17 mouse cellular contexts compared by ENCODE assay signal in genomic region chr12:21301932-21302331, GRCm38 (mm10). TPM values are rescaled to one million over a fixed set of nuclear protein-coding genes. Genes with fewer than 3 reads are reported as not detected.
DNase-seq lines count a peak whose midpoint lies in the region; ATAC-seq and TF ChIP-seq lines count a peak whose summit lies in the region.
"Had no signal": no experiment of that assay in that cellular context is flagged by ENCODE, and none has a peak within 500 bp of the region (broad histone marks: within the 10 kb centered on the region; RNA-seq: fewer than 3 reads in every experiment).

No protein-coding gene starts in this region.

- H3K27me3 ChIP-seq in heart, postnatal 0 days (ENCODE audit: control insufficient read depth, insufficient read depth, low read length), result no peaks in the 10 kb centered on the region
- no peaks in the 10 kb centered on the region for H3K27me3 ChIP-seq in heart, embryonic 12.5 days (replicated peaks)
- no peaks in the 10 kb centered on the region for H3K27me3 ChIP-seq in intestine, postnatal 0 days (replicated peaks; ENCODE audit: control insufficient read depth, insufficient read depth, low read length)
- no peaks in the 10 kb centered on the region for H3K27me3 ChIP-seq in stomach, embryonic 15.5 days (replicated peaks)
- no peaks in the 10 kb centered on the region for H3K27me3 ChIP-seq in hindbrain, embryonic 11.5 days (ENCODE audit: control insufficient read depth, insufficient read depth, low read length)
- H3K27me3 ChIP-seq: embryonic facial prominence, embryonic 12.5 days; limb, embryonic 12.5 days; lung, embryonic 15.5 days; midbrain, embryonic 13.5 days; neural tube, embryonic 15.5 days had no signal

- H3K4me1 ChIP-seq in heart, postnatal 0 days (ENCODE audit: control insufficient read depth, insufficient read depth), result no peaks in the 10 kb centered on the region
- no peaks in the 10 kb centered on the region for H3K4me1 ChIP-seq in heart, embryonic 12.5 days (replicated peaks)
- no peaks in the 10 kb centered on the region for H3K4me1 ChIP-seq in intestine, postnatal 0 days (replicated peaks; ENCODE audit: control insufficient read depth, insufficient read depth, low read length)
- no peaks in the 10 kb centered on the region for H3K4me1 ChIP-seq in stomach, embryonic 15.5 days
- no peaks in the 10 kb centered on the region for H3K4me1 ChIP-seq in hindbrain, embryonic 11.5 days (replicated peaks; ENCODE audit: control insufficient read depth, insufficient read depth, low read length)
- H3K4me1 ChIP-seq: embryonic facial prominence, embryonic 12.5 days; lung, embryonic 15.5 days; midbrain, embryonic 13.5 days; neural tube, embryonic 15.5 days had no signal

- 82% methylated on average over 8 of the region's 8 CpGs for WGBS in heart, postnatal 0 days
- 92% methylated on average over 8 of the region's 8 CpGs for WGBS in heart, embryonic 12.5 days
- WGBS in intestine, postnatal 0 days, result 29% methylated on average over 8 of the region's 8 CpGs
- 37% methylated on average over 8 of the region's 8 CpGs for WGBS in stomach, embryonic 15.5 days
- 91% methylated on average over 8 of the region's 8 CpGs for WGBS in hindbrain, embryonic 11.5 days

- no peak for TF ChIP-seq EP300 in heart, postnatal 0 days (IDR thresholded peaks at IDR 0.05; ENCODE audit: low read depth)

- peaks cover 87% of the 10 kb centered on the region for H3K36me3 ChIP-seq in heart, postnatal 0 days (replicated peaks; ENCODE audit: control insufficient read depth, insufficient read depth, low read length)
- H3K36me3 ChIP-seq in heart, embryonic 12.5 days, result peaks cover 87% of the 10 kb centered on the region
- peaks cover 70% of the 10 kb centered on the region for H3K36me3 ChIP-seq in intestine, postnatal 0 days (ENCODE audit: control insufficient read depth, insufficient read depth)
- peaks cover 49% of the 10 kb centered on the region for H3K36me3 ChIP-seq in stomach, embryonic 15.5 days
- peaks cover 11% of the 10 kb centered on the region for H3K36me3 ChIP-seq in hindbrain, embryonic 11.5 days (ENCODE audit: control insufficient read depth, insufficient read depth, low read length)

- DNase-seq in heart, postnatal 0 days (ENCODE audit: low spot score), result no peak
- peak; percentile 50 for DNase-seq in kidney, postnatal 10 days
- no peak for DNase-seq in hindbrain, embryonic 11.5 days (ENCODE audit: low spot score)
- DNase-seq: cerebellum, adult 8-10 months; right cerebral cortex, postnatal 25 days had no signal

- H3K9me3 ChIP-seq in heart, postnatal 0 days (replicated peaks; ENCODE audit: control insufficient read depth, low read length), result no peaks in the 10 kb centered on the region
- H3K9me3 ChIP-seq in heart, embryonic 12.5 days (replicated peaks), result no peaks in the 10 kb centered on the region
- no peaks in the 10 kb centered on the region for H3K9me3 ChIP-seq in intestine, postnatal 0 days (ENCODE audit: control insufficient read depth)
- H3K9me3 ChIP-seq in stomach, embryonic 15.5 days, result no peaks in the 10 kb centered on the region
- no peaks in the 10 kb centered on the region for H3K9me3 ChIP-seq in hindbrain, embryonic 11.5 days (ENCODE audit: control insufficient read depth, low read length)
- H3K9me3 ChIP-seq: embryonic facial prominence, embryonic 12.5 days; limb, embryonic 12.5 days; lung, embryonic 15.5 days; midbrain, embryonic 13.5 days; neural tube, embryonic 15.5 days had no signal

- no peak overlapping the region for H3K4me3 ChIP-seq in heart, postnatal 0 days (ENCODE audit: low read depth, low read length)
- no peak overlapping the region for H3K4me3 ChIP-seq in heart, embryonic 12.5 days
- no peak overlapping the region for H3K4me3 ChIP-seq in intestine, postnatal 0 days (ENCODE audit: low read depth, low read length)
- no peak overlapping the region for H3K4me3 ChIP-seq in stomach, embryonic 15.5 days (replicated peaks)
- H3K4me3 ChIP-seq in hindbrain, embryonic 11.5 days (ENCODE audit: low read depth, low read length), result no peak overlapping the region
- H3K4me3 ChIP-seq: embryonic facial prominence, embryonic 12.5 days; limb, embryonic 12.5 days; lung, embryonic 15.5 days; midbrain, embryonic 13.5 days; myocyte; neural tube, embryonic 15.5 days had no signal

- H3K4me2 ChIP-seq in heart, postnatal 0 days (ENCODE audit: low read depth, low read length), result no peak overlapping the region
- H3K4me2 ChIP-seq in heart, embryonic 12.5 days, result no peak overlapping the region
- no peak overlapping the region for H3K4me2 ChIP-seq in intestine, postnatal 0 days (replicated peaks; ENCODE audit: low read depth)
- H3K4me2 ChIP-seq in stomach, embryonic 15.5 days, result no peak overlapping the region
- H3K4me2 ChIP-seq in hindbrain, embryonic 11.5 days (replicated peaks; ENCODE audit: low read depth, low read length), result no peak overlapping the region
- H3K4me2 ChIP-seq: embryonic facial prominence, embryonic 12.5 days; limb, embryonic 12.5 days; lung, embryonic 15.5 days; midbrain, embryonic 13.5 days; neural tube, embryonic 15.5 days had no signal

- ATAC-seq in heart, postnatal 0 days (ENCODE audit: insufficient read depth, low read depth), result no peak
- no peak for ATAC-seq in heart, embryonic 12.5 days (ENCODE audit: insufficient number of reproducible peaks, low FRiP score)
- ATAC-seq in intestine, postnatal 0 days, result no peak
- peak; percentile 67; the same call in 1 of the 2 replicates for ATAC-seq in stomach, embryonic 15.5 days (ENCODE audit: insufficient read depth, low FRiP score, low read depth)
- ATAC-seq in hindbrain, embryonic 11.5 days (ENCODE audit: low FRiP score), result no peak
- no peak for ATAC-seq in granulocyte monocyte progenitor cell, adult 5-6 weeks (replicated peaks; ENCODE audit: poor library complexity, severe bottlenecking)
- no peak for ATAC-seq in frontal cortex, adult (ENCODE audit: low TSS enrichment)
- ATAC-seq: forebrain, embryonic 16.5 days; midbrain, embryonic 13.5 days had no signal

- H3K9ac ChIP-seq in heart, postnatal 0 days (replicated peaks; ENCODE audit: low read depth, low read length), result no peak overlapping the region
- no peak overlapping the region for H3K9ac ChIP-seq in heart, embryonic 12.5 days
- no peak overlapping the region for H3K9ac ChIP-seq in intestine, postnatal 0 days (ENCODE audit: low read depth, low read length)
- no peak overlapping the region for H3K9ac ChIP-seq in stomach, embryonic 15.5 days
- H3K9ac ChIP-seq in hindbrain, embryonic 11.5 days (ENCODE audit: low read depth, low read length), result no peak overlapping the region
- H3K9ac ChIP-seq: embryonic facial prominence, embryonic 12.5 days; limb, embryonic 12.5 days; lung, embryonic 15.5 days; midbrain, embryonic 13.5 days; neural tube, embryonic 15.5 days had no signal

- no peak for TF ChIP-seq CTCF in heart, postnatal 0 days (IDR thresholded peaks at IDR 0.05; ENCODE audit: low read depth)
- TF ChIP-seq CTCF in intestine, postnatal 0 days (IDR thresholded peaks at IDR 0.05; ENCODE audit: low read depth), result no peak

- peak overlapping the region; percentile 39 for H3K27ac ChIP-seq in heart, postnatal 0 days (ENCODE audit: low read depth)
- no peak overlapping the region for H3K27ac ChIP-seq in heart, embryonic 12.5 days (ENCODE audit: poor library complexity, severe bottlenecking)
- H3K27ac ChIP-seq in intestine, postnatal 0 days (ENCODE audit: low read depth, low read length), result peak overlapping the region; percentile 58; the same call in 1 of the 2 replicates
- H3K27ac ChIP-seq in stomach, embryonic 15.5 days, result peak overlapping the region; percentile 28; the same call in 1 of the 2 replicates
- H3K27ac ChIP-seq in hindbrain, embryonic 11.5 days (ENCODE audit: low read depth, low read length), result no peak overlapping the region
- H3K27ac ChIP-seq: embryonic facial prominence, embryonic 12.5 days; limb, embryonic 12.5 days; lung, embryonic 15.5 days; midbrain, embryonic 13.5 days; neural tube, embryonic 15.5 days had no signal

RNA-seq across cellular contexts. Expression of gene Iah1, which starts 14.3 kb away (rescaled TPM):
- total RNA-seq in heart, postnatal 0 days (2014; rRNA removed; ENCODE audit: low replicate concordance), result 41.3 and 59.2 TPM in 2 replicates
- polyA plus RNA-seq in heart, postnatal 0 days (2015; fragmentation: Nextera tagmentation; extraction: Ambion mirVana), result 44.8 and 49.0 TPM in 2 replicates
- polyA plus RNA-seq in heart, embryonic 12.5 days (2016; fragmentation: Nextera tagmentation; extraction: Ambion mirVana), result 37.3 and 39.0 TPM in 2 replicates
- polyA plus RNA-seq in intestine, postnatal 0 days (2015; fragmentation: Nextera tagmentation; extraction: Ambion mirVana), result 91.3 and 111 TPM in 2 replicates
- 48.5 and 57.6 TPM in 2 replicates for polyA plus RNA-seq in stomach, embryonic 15.5 days (2015; fragmentation: Nextera tagmentation; extraction: Ambion mirVana)
- 48.2 and 50.4 TPM in 2 replicates for polyA plus RNA-seq in hindbrain, embryonic 11.5 days (2014; fragmentation: Nextera tagmentation; extraction: Ambion mirVana)
- 39.0 and 46.8 TPM in 2 replicates for total RNA-seq in granulocyte monocyte progenitor cell, adult 5-6 weeks (2014; fragmentation: Nextera tagmentation)
- 27.1 and 34.6 TPM in 2 replicates for total RNA-seq in granulocyte monocyte progenitor cell, adult 5-6 weeks (2017)

RNA-seq across cellular contexts. Expression of gene Itgb1bp1, which starts 15.8 kb away (rescaled TPM):
- 29.8 and 37.5 TPM in 2 replicates for total RNA-seq in heart, postnatal 0 days (2014; rRNA removed; ENCODE audit: low replicate concordance)
- 42.1 and 43.4 TPM in 2 replicates for polyA plus RNA-seq in heart, postnatal 0 days (2015; fragmentation: Nextera tagmentation; extraction: Ambion mirVana)
- 31.4 and 31.9 TPM in 2 replicates for polyA plus RNA-seq in heart, embryonic 12.5 days (2016; fragmentation: Nextera tagmentation; extraction: Ambion mirVana)
- polyA plus RNA-seq in intestine, postnatal 0 days (2015; fragmentation: Nextera tagmentation; extraction: Ambion mirVana), result 31.1 and 34.4 TPM in 2 replicates
- 42.5 and 49.7 TPM in 2 replicates for polyA plus RNA-seq in stomach, embryonic 15.5 days (2015; fragmentation: Nextera tagmentation; extraction: Ambion mirVana)
- polyA plus RNA-seq in hindbrain, embryonic 11.5 days (2014; fragmentation: Nextera tagmentation; extraction: Ambion mirVana), result 45.5 and 47.6 TPM in 2 replicates
- total RNA-seq in granulocyte monocyte progenitor cell, adult 5-6 weeks (2014; fragmentation: Nextera tagmentation), result 32.0 and 33.8 TPM in 2 replicates
- 32.7 and 40.8 TPM in 2 replicates for total RNA-seq in granulocyte monocyte progenitor cell, adult 5-6 weeks (2017)

RNA-seq across cellular contexts. Expression of gene Cpsf3, which starts 16.7 kb away (rescaled TPM):
- total RNA-seq in heart, postnatal 0 days (2014; rRNA removed; ENCODE audit: low replicate concordance), result 26.7 and 28.6 TPM in 2 replicates
- polyA plus RNA-seq in heart, postnatal 0 days (2015; fragmentation: Nextera tagmentation; extraction: Ambion mirVana), result 51.8 and 52.5 TPM in 2 replicates
- 74.3 and 76.3 TPM in 2 replicates for polyA plus RNA-seq in heart, embryonic 12.5 days (2016; fragmentation: Nextera tagmentation; extraction: Ambion mirVana)
- 41.6 and 44.3 TPM in 2 replicates for polyA plus RNA-seq in intestine, postnatal 0 days (2015; fragmentation: Nextera tagmentation; extraction: Ambion mirVana)
- polyA plus RNA-seq in stomach, embryonic 15.5 days (2015; fragmentation: Nextera tagmentation; extraction: Ambion mirVana), result 101 and 106 TPM in 2 replicates
- 125 and 140 TPM in 2 replicates for polyA plus RNA-seq in hindbrain, embryonic 11.5 days (2014; fragmentation: Nextera tagmentation; extraction: Ambion mirVana)
- 123 and 125 TPM in 2 replicates for total RNA-seq in granulocyte monocyte progenitor cell, adult 5-6 weeks (2014; fragmentation: Nextera tagmentation)
- total RNA-seq in granulocyte monocyte progenitor cell, adult 5-6 weeks (2017), result 100 and 103 TPM in 2 replicates

Comparison
In these comparisons a context has a peak if more than half of its experiments do, and no peak if none do; other contexts are left out.
1. H3K27ac ChIP-seq: peak in heart, postnatal 0 days (single experiment), intestine, postnatal 0 days (single experiment) and stomach, embryonic 15.5 days (single experiment); none in heart, embryonic 12.5 days (single experiment) and hindbrain, embryonic 11.5 days (single experiment).